Comparison of ENCODE assay signal across 12 mouse cellular contexts in genomic region chr2:173278846-173279580, GRCm38 (mm10). TPM values are rescaled to one million over a fixed set of nuclear protein-coding genes. Genes with fewer than 3 reads are reported as not detected.
DNase-seq lines count a peak whose midpoint lies in the region; ATAC-seq and TF ChIP-seq lines count a peak whose summit lies in the region.
"Had no signal": no experiment of that assay in that cellular context is flagged by ENCODE, and none has a peak within 500 bp of the region (broad histone marks: within the 10 kb centered on the region; RNA-seq: fewer than 3 reads in every experiment).

No protein-coding gene starts in this region.

- TF ChIP-seq EP300 in liver, embryonic 14.5 days (IDR thresholded peaks at IDR 0.05; ENCODE audit: low read depth): no peak

- intact Hi-C loops in left cerebral cortex, postnatal 14 days (cut with DNase I): loop anchor here (5.0 kb wide), 1 partner anchor 58 kb away; no protein-coding TSS in a partner anchor

- TF ChIP-seq POLR2A in thymus, adult 2 months (IDR thresholded peaks at IDR 0.05; ENCODE audit: control insufficient read depth, extremely low read depth, insufficient read depth, low read length, poor library complexity): no peak

- no peak for DNase-seq in hindbrain, postnatal 0 days (ENCODE audit: low spot score)
- peak; percentile 51 for DNase-seq in thymus, adult 2 months
- no peak for DNase-seq in thymus, adult 18-20 months
- no peak for DNase-seq in liver, embryonic 14.5 days (ENCODE audit: low read depth in 3 of 3, low spot score in 3 of 3)
- peak; percentile 80 for DNase-seq in thymus, postnatal 4 days
- no peak for DNase-seq in left cerebral cortex, postnatal 14 days (ENCODE audit: low spot score in 2 of 2)
- no peak for DNase-seq in urinary bladder, postnatal 10 days (ENCODE audit: low spot score)
- DNase-seq: cerebellum, adult 11-12 months; lung, postnatal 14 days had no signal

- no peaks in the 10 kb centered on the region for H3K27me3 ChIP-seq in hindbrain, postnatal 0 days (ENCODE audit: insufficient read depth, low read length)
- H3K27me3 ChIP-seq in hindbrain, embryonic 13.5 days: 0 out of 2 replicates have a peak, but pooled peaks cover 5% of the 10 kb centered on the region
- no peaks in the 10 kb centered on the region for H3K27me3 ChIP-seq in thymus, adult 2 months (ENCODE audit: control insufficient read depth, insufficient read depth, low read length)
- H3K27me3 ChIP-seq in liver, embryonic 14.5 days (ENCODE audit: control insufficient read depth, insufficient read depth, low read length): peaks cover 36% of the 10 kb centered on the region
- H3K27me3 ChIP-seq: neural tube, embryonic 12.5 days had no signal

- WGBS in hindbrain, postnatal 0 days: 78% methylated on average over 16 of the region's 16 CpGs
- WGBS in hindbrain, embryonic 13.5 days: 80% methylated on average over 16 of the region's 16 CpGs
- 75% methylated on average over 16 of the region's 16 CpGs for WGBS in thymus, adult 2 months
- WGBS in liver, embryonic 14.5 days (ENCODE audit: insufficient replicate concordance): 59% methylated on average over 16 of the region's 16 CpGs

- no peak overlapping the region for H3K9ac ChIP-seq in hindbrain, postnatal 0 days (replicated peaks; ENCODE audit: low read length)
- no peak overlapping the region for H3K9ac ChIP-seq in hindbrain, embryonic 13.5 days
- no peak overlapping the region for H3K9ac ChIP-seq in liver, embryonic 14.5 days (replicated peaks)
- H3K9ac ChIP-seq: neural tube, embryonic 12.5 days had no signal

- ATAC-seq in hindbrain, postnatal 0 days: no peak
- no peak for ATAC-seq in hindbrain, embryonic 13.5 days (ENCODE audit: low FRiP score)
- ATAC-seq in liver, embryonic 14.5 days (ENCODE audit: insufficient read depth): no peak

- H3K4me1 ChIP-seq in hindbrain, postnatal 0 days (ENCODE audit: insufficient read depth, low read length): peaks cover 19% of the 10 kb centered on the region
- H3K4me1 ChIP-seq in hindbrain, embryonic 13.5 days (replicated peaks): peaks cover 37% of the 10 kb centered on the region
- H3K4me1 ChIP-seq in thymus, adult 2 months (replicated peaks; ENCODE audit: control insufficient read depth, insufficient read depth, low read length): peaks cover 20% of the 10 kb centered on the region
- no peaks in the 10 kb centered on the region for H3K4me1 ChIP-seq in liver, embryonic 14.5 days (replicated peaks; ENCODE audit: control insufficient read depth in 2 of 2, insufficient read depth in 2 of 2, low read length in 1 of 2)

- H3K27ac ChIP-seq in hindbrain, postnatal 0 days: no peak overlapping the region
- H3K27ac ChIP-seq in hindbrain, embryonic 13.5 days: no peak overlapping the region
- no peak overlapping the region for H3K27ac ChIP-seq in thymus, adult 2 months (ENCODE audit: control insufficient read depth, insufficient read depth, low read length)
- H3K27ac ChIP-seq in liver, embryonic 14.5 days: no peak overlapping the region
- H3K27ac ChIP-seq: neural tube, embryonic 12.5 days had no signal

- H3K4me2 ChIP-seq in hindbrain, postnatal 0 days (ENCODE audit: low read depth, low read length): no peak overlapping the region
- no peak overlapping the region for H3K4me2 ChIP-seq in hindbrain, embryonic 13.5 days
- no peak overlapping the region for H3K4me2 ChIP-seq in liver, embryonic 14.5 days (ENCODE audit: low read depth)
- H3K4me2 ChIP-seq: neural tube, embryonic 12.5 days had no signal

- TF ChIP-seq CTCF in hindbrain, postnatal 0 days (IDR thresholded peaks at IDR 0.05; ENCODE audit: low read depth): peak; percentile 46
- peak; percentile 81 for TF ChIP-seq CTCF in thymus, adult 2 months (IDR thresholded peaks at IDR 0.05; ENCODE audit: borderline replicate concordance, control insufficient read depth, extremely low read depth, insufficient read depth, low read length, poor library complexity)
- peak; percentile 60 for TF ChIP-seq CTCF in liver, embryonic 14.5 days (IDR thresholded peaks at IDR 0.05; ENCODE audit: low read depth)

- H3K36me3 ChIP-seq in hindbrain, postnatal 0 days (ENCODE audit: insufficient read depth, low read length): no peaks in the 10 kb centered on the region
- H3K36me3 ChIP-seq in hindbrain, embryonic 13.5 days: no peaks in the 10 kb centered on the region
- H3K36me3 ChIP-seq in thymus, adult 2 months (ENCODE audit: control insufficient read depth, insufficient read depth, low read length): no peaks in the 10 kb centered on the region
- no peaks in the 10 kb centered on the region for H3K36me3 ChIP-seq in liver, embryonic 14.5 days (replicated peaks; ENCODE audit: control insufficient read depth, insufficient read depth, low read depth)
- H3K36me3 ChIP-seq: neural tube, embryonic 12.5 days had no signal

- H3K9me3 ChIP-seq in hindbrain, postnatal 0 days (ENCODE audit: low read length): no peaks in the 10 kb centered on the region
- H3K9me3 ChIP-seq in hindbrain, embryonic 13.5 days: no peaks in the 10 kb centered on the region
- H3K9me3 ChIP-seq in liver, embryonic 14.5 days (ENCODE audit: control insufficient read depth, low read length): no peaks in the 10 kb centered on the region
- H3K9me3 ChIP-seq: neural tube, embryonic 12.5 days had no signal

- H3K4me3 ChIP-seq in hindbrain, postnatal 0 days (ENCODE audit: low read length): no peak overlapping the region
- no peak overlapping the region for H3K4me3 ChIP-seq in hindbrain, embryonic 13.5 days
- H3K4me3 ChIP-seq in thymus, adult 2 months (ENCODE audit: control insufficient read depth, insufficient read depth, low read length): no peak overlapping the region
- H3K4me3 ChIP-seq in liver, embryonic 14.5 days (ENCODE audit: insufficient read depth in 1 of 2, low read depth in 2 of 2, low read length in 2 of 2): no peak overlapping the region
- H3K4me3 ChIP-seq: erythroblast, embryonic 14.5 days; neural tube, embryonic 12.5 days had no signal

RNA-seq across cellular contexts. Expression of gene Pmepa1, which starts 2.7 kb away (rescaled TPM):
- 7.7 and 16.0 TPM in 2 replicates for total RNA-seq in hindbrain, postnatal 0 days (2014; rRNA removed)
- polyA plus RNA-seq in hindbrain, postnatal 0 days (2015; fragmentation: Nextera tagmentation; extraction: Ambion mirVana): 2.6 and 3.0 TPM in 2 replicates
- polyA plus RNA-seq in hindbrain, embryonic 13.5 days (2015; fragmentation: Nextera tagmentation; extraction: Ambion mirVana): 4.7 and 5.2 TPM in 2 replicates
- polyA plus RNA-seq in thymus, adult 2 months (2012; rRNA removed): 68.7 and 70.3 TPM in 2 replicates
- polyA plus RNA-seq in liver, embryonic 14.5 days (2012; rRNA removed): 0.20 and 0.31 TPM in 2 replicates
- 0.04 and 0.09 TPM in 2 replicates for polyA plus RNA-seq in liver, embryonic 14.5 days (2014; fragmentation: Nextera tagmentation; extraction: Ambion mirVana)
- 10 to 100 TPM; 43.3 to 56.9 TPM for total RNA-seq in left cerebral cortex, postnatal 14 days (2021)

Comparison
In these comparisons a context has a peak if more than half of its experiments do, and no peak if none do; other contexts are left out.
1. DNase-seq: peak in thymus, adult 2 months (single experiment) and thymus, postnatal 4 days (single experiment); none in hindbrain, postnatal 0 days (single experiment), thymus, adult 18-20 months (0 of 2), liver, embryonic 14.5 days (0 of 3), left cerebral cortex, postnatal 14 days (0 of 2) and urinary bladder, postnatal 10 days (single experiment).
2. RNA of gene Pmepa1, which starts 2.7 kb away (polyA plus RNA-seq): 68.7 to 70.3 TPM in thymus, adult 2 months; 4.7 to 5.2 TPM in hindbrain, embryonic 13.5 days, 2.6 to 3.0 TPM in hindbrain, postnatal 0 days and 0.04 to 0.31 TPM in liver, embryonic 14.5 days; every median in the first group is over 10 times any median in the second.
3. Peak in every context shown above with its lines, with median percentiles within 50 percentile points of each other: CTCF ChIP-seq.